Mouse (Mus musculus): ENCODE results near the gene Sp1.

GRCm38 (mm10) chr15:102402210-102402609 lies 3.7 kb upstream of the Sp1 start:
- TF ChIP-seq CTCF (IDR thresholded peaks at IDR 0.05; ENCODE audit: borderline replicate concordance, extremely low read depth, insufficient read depth, insufficient read length) (no peak), POLR2A (IDR thresholded peaks at IDR 0.05; ENCODE audit: borderline replicate concordance, extremely low read depth, insufficient read depth, insufficient read length, poor library complexity, severe bottlenecking) (no peak)
